Mouse (Mus musculus) MEL (cell line): ENCODE data around the gene Tab1.

Experiments used
- CHD2 ChIP-seq: IDR thresholded peaks from 2 replicates; pipeline ENCODE4 v1.6.1; 2011; ENCODE audit warnings: low read length, improper control_type of control experiment
- CTCF ChIP-seq, 3 experiments: IDR thresholded peaks in 2 of 3; conservative IDR thresholded peaks in 1 of 3; 2 replicates each; pipeline ENCODE4 v1.5.1; 2011 to 2012; ENCODE audit warnings: low read length in 3 of 3, low read depth in 2 of 3, mild to moderate bottlenecking in 2 of 3, improper control_type of control experiment in 1 of 3, inconsistent platforms in 1 of 3, mixed read lengths in 1 of 3, moderate library complexity in 1 of 3; ENCODE audit not compliant: control insufficient read depth in 1 of 3, insufficient read depth in 1 of 3, poor library complexity in 1 of 3, severe bottlenecking in 1 of 3
- GABPA ChIP-seq: IDR thresholded peaks from 2 replicates; pipeline ENCODE4 v1.6.1; 2012; ENCODE audit warnings: low read depth, mild to moderate bottlenecking, inconsistent platforms, low read length, improper control_type of control experiment, moderate library complexity
- MEF2A ChIP-seq: IDR thresholded peaks from 2 replicates; pipeline ENCODE4 v1.6.1; 2014; ENCODE audit warnings: low read depth, mild to moderate bottlenecking, inconsistent platforms, low read length, improper control_type of control experiment; ENCODE audit not compliant: poor library complexity, insufficient replicate concordance, severe bottlenecking; ENCODE audit errors: extremely low read depth
- MYB ChIP-seq: IDR thresholded peaks from 2 replicates; pipeline ENCODE4 v1.6.1; 2011; ENCODE audit warnings: mild to moderate bottlenecking, low read depth, low read length, improper control_type of control experiment
- POLR2A ChIP-seq, 2 experiments: IDR thresholded peaks; 2 replicates each; pipeline ENCODE4 v1.6.1; 2011 to 2012; ENCODE audit warnings: low read length in 2 of 2, mild to moderate bottlenecking in 2 of 2, control low read depth in 1 of 2, improper control_type of control experiment in 1 of 2, low read depth in 1 of 2, moderate library complexity in 1 of 2; ENCODE audit not compliant: control insufficient read depth in 1 of 2, insufficient read depth in 1 of 2, poor library complexity in 1 of 2
- RAD21 ChIP-seq: IDR thresholded peaks from 2 replicates; pipeline ENCODE4 v1.6.1; 2011; ENCODE audit warnings: mild to moderate bottlenecking, low read depth, low read length, improper control_type of control experiment
- SMC3 ChIP-seq: IDR thresholded peaks from 2 replicates; pipeline ENCODE4 v1.6.1; 2011; ENCODE audit warnings: low read depth, low read length, improper control_type of control experiment

GRCm38 (mm10) chr15:80115256-80115655 lies 17.7 kb upstream of the Tab1 start:
- no peak for TF ChIP-seq CHD2
- TF ChIP-seq CTCF (IDR thresholded peaks at IDR 0.05 in 2 of 3, conservative IDR thresholded peaks at IDR 0.05 in 1 of 3; ENCODE audit: control insufficient read depth in 1 of 3, insufficient read depth in 1 of 3, low read depth in 2 of 3, low read length in 3 of 3, poor library complexity in 1 of 3, severe bottlenecking in 1 of 3), result no peak
- no peak for TF ChIP-seq POLR2A (IDR thresholded peaks at IDR 0.05; ENCODE audit: control insufficient read depth in 1 of 2, insufficient read depth in 1 of 2, low read depth in 1 of 2, low read length in 2 of 2, poor library complexity in 1 of 2)
- TF ChIP-seq GABPA, result no peak
- TF ChIP-seq RAD21, result no peak
- no peak for TF ChIP-seq MEF2A
- TF ChIP-seq MYB, result no peak
- TF ChIP-seq SMC3, result no peak
